Mouse (Mus musculus) bone marrow, adult 2 months (tissue): ENCODE measurements around the gene Olfr47.

ENCODE experiments used
- CTCF ChIP-seq: fragments of 200-500 bp; IDR thresholded peaks from 2 replicates; pipeline ENCODE4 v1.5.1; 2011; ENCODE audit warnings: low read length, control low read depth; ENCODE audit not compliant: control insufficient read depth, insufficient read depth
- POLR2A ChIP-seq: fragments of 200-500 bp; IDR thresholded peaks from 2 replicates; pipeline ENCODE4 v1.6.1; 2011; ENCODE audit warnings: low read depth, mild to moderate bottlenecking, control low read depth, low read length, borderline replicate concordance; ENCODE audit not compliant: control insufficient read depth

DNA sequence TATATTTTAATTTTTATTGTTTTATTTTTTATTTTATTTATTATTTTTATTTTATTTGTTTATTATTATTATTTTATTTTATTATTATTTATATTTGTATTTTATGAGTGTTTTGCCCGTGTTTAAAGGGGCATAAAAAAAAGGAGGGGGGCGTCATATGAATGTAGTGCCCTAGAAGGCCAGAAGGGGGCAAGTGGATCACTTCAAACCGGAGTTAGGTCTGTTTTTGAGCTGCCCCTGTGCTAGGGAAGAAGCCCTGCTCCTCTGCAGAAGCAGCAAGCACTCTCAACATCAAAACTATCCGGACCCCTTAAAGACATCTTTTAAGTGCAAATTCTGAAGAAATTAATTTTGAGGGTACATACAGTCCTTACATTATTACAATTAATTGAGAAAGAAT is 10.7 kb downstream of the Olfr47 start:
- TF ChIP-seq CTCF (no peak), POLR2A (no peak)
